20 mouse cellular contexts compared by ENCODE assay signal in the genomic region with DNA sequence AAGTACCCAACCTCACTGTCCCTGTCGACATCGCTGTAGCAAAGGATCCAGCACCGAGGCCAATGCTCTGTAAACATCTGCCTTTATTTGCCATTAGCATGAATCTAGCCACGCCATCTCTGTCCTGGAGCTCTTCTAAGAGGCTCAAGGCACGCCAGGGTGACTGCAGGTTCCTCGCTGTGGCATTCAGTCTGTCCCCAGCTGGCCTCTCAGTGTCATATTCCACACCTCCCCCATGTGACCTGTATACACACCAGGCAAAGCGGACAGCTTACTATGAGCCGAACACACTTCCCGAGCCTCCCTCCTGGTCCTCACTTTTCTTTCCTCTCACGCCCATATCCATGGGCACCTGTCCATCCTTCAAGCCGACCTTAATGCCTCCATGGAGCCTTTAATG. TPM values are rescaled to one million over a fixed set of nuclear protein-coding genes. Genes with fewer than 3 reads are reported as not detected.
DNase-seq lines count a peak whose midpoint lies in the region; ATAC-seq lines count a peak whose summit lies in the region.
"Had no signal": no experiment of that assay in that cellular context is flagged by ENCODE, and none has a peak within 500 bp of the region (broad histone marks: within the 10 kb centered on the region; RNA-seq: fewer than 3 reads in every experiment).

No protein-coding gene starts in this region.

- H3K4me2 ChIP-seq in forebrain, embryonic 14.5 days (ENCODE audit: low read length): no peak overlapping the region
- H3K4me2 ChIP-seq: forebrain, embryonic 15.5 days; heart, embryonic 12.5 days; heart, embryonic 15.5 days; hindbrain, embryonic 12.5 days; hindbrain, embryonic 15.5 days had no signal

- no peak for ATAC-seq in forebrain, embryonic 14.5 days
- ATAC-seq: activated CD4-positive, CD25-positive, alpha-beta regulatory T cell, adult 4 months; forebrain, embryonic 15.5 days had no signal

- peaks cover 64% of the 10 kb centered on the region for H3K36me3 ChIP-seq in forebrain, embryonic 10.5 days (replicated peaks)
- peaks cover 16% of the 10 kb centered on the region for H3K36me3 ChIP-seq in forebrain, embryonic 14.5 days (ENCODE audit: control insufficient read depth, insufficient read depth, low read length)
- H3K36me3 ChIP-seq: hindbrain, embryonic 15.5 days had no signal

- DNase-seq in forebrain, embryonic 10.5 days (ENCODE audit: extremely low spot score, low spot score): no peak
- no peak for DNase-seq in forebrain, embryonic 14.5 days (ENCODE audit: low spot score)
- peak; percentile 82 for DNase-seq in heart, adult 11 months
- no peak for DNase-seq in heart, postnatal 10 days
- peak; percentile 50 to 71 for DNase-seq in gastrocnemius, adult 8-10 months (ENCODE audit: low spot score in 2 of 2)
- DNase-seq in skeletal muscle tissue, adult 2 months (ENCODE audit: low read depth, low spot score): peak; percentile 87
- DNase-seq in adrenal gland, adult 8-10 months: no peak
- DNase-seq: adrenal gland, postnatal 10 days; adrenal gland, postnatal 36 days; cerebellum, adult 18-20 months; cerebellum, adult 9-10 months; cerebellum, postnatal 14 days; heart, postnatal 14 days; kidney, adult 11 months had no signal

- WGBS in forebrain, embryonic 10.5 days: 85% methylated on average over 11 of the region's 11 CpGs
- 84% methylated on average over 11 of the region's 11 CpGs for WGBS in forebrain, embryonic 14.5 days

- no peaks in the 10 kb centered on the region for H3K27me3 ChIP-seq in forebrain, embryonic 10.5 days (ENCODE audit: poor library complexity, severe bottlenecking)
- H3K27me3 ChIP-seq in forebrain, embryonic 14.5 days (replicated peaks; ENCODE audit: control insufficient read depth, insufficient read depth, low read length): no peaks in the 10 kb centered on the region
- H3K27me3 ChIP-seq: forebrain, embryonic 15.5 days; heart, embryonic 12.5 days; heart, embryonic 15.5 days; hindbrain, embryonic 12.5 days; hindbrain, embryonic 15.5 days had no signal

- no peaks in the 10 kb centered on the region for H3K9me3 ChIP-seq in forebrain, embryonic 10.5 days
- H3K9me3 ChIP-seq in forebrain, embryonic 14.5 days (replicated peaks; ENCODE audit: control insufficient read depth, low read length): no peaks in the 10 kb centered on the region
- H3K9me3 ChIP-seq: forebrain, embryonic 15.5 days; heart, embryonic 12.5 days; heart, embryonic 15.5 days; hindbrain, embryonic 12.5 days; hindbrain, embryonic 15.5 days had no signal

- H3K4me3 ChIP-seq in forebrain, embryonic 10.5 days: 0 out of 2 replicates have a peak overlapping the region, but pooled peaks have one; percentile 5
- H3K4me3 ChIP-seq in forebrain, embryonic 14.5 days (ENCODE audit: low read depth, low read length): no peak overlapping the region
- H3K4me3 ChIP-seq: forebrain, embryonic 15.5 days; heart, embryonic 12.5 days; heart, embryonic 15.5 days; hindbrain, embryonic 12.5 days; hindbrain, embryonic 15.5 days had no signal

- intact Hi-C loops in heart, postnatal 10 days (cut with DNase I): loop anchor here (5.0 kb wide), 3 partner anchors 37 to 407 kb away; partner anchors contain the start of gene Rtca

- H3K9ac ChIP-seq in forebrain, embryonic 14.5 days (ENCODE audit: low read length): no peak overlapping the region
- H3K9ac ChIP-seq: forebrain, embryonic 15.5 days; heart, embryonic 12.5 days; heart, embryonic 15.5 days; hindbrain, embryonic 12.5 days; hindbrain, embryonic 15.5 days had no signal

- no peak overlapping the region for H3K27ac ChIP-seq in forebrain, embryonic 10.5 days
- H3K27ac ChIP-seq in forebrain, embryonic 14.5 days (ENCODE audit: low read depth, low read length): no peak overlapping the region
- H3K27ac ChIP-seq: forebrain, embryonic 15.5 days; heart, embryonic 15.5 days; hindbrain, embryonic 12.5 days; hindbrain, embryonic 15.5 days had no signal

- peaks cover 32% of the 10 kb centered on the region for H3K4me1 ChIP-seq in forebrain, embryonic 10.5 days
- H3K4me1 ChIP-seq in forebrain, embryonic 14.5 days (ENCODE audit: control insufficient read depth, insufficient read depth, low read length): peaks cover 12% of the 10 kb centered on the region

RNA-seq across cellular contexts. Expression of gene Cdc14a, which starts 4.0 kb away (rescaled TPM):
- polyA plus RNA-seq in forebrain, embryonic 10.5 days (2016; fragmentation: Nextera tagmentation; extraction: Ambion mirVana): 19.7 and 19.8 TPM in 2 replicates
- 7.4 and 7.7 TPM in 2 replicates for polyA plus RNA-seq in forebrain, embryonic 14.5 days (2014; fragmentation: Nextera tagmentation; extraction: Ambion mirVana)
- total RNA-seq in heart, postnatal 10 days (2021): 1 to 10 TPM; 5.2 to 6.5 TPM
- 10 to 100 TPM; 14.2 to 23.0 (median 17.6) TPM for total RNA-seq in gastrocnemius, adult 8-10 months (2022)
- total RNA-seq in adrenal gland, adult 8-10 months (2022): 10 to 100 TPM in 3 of 4 experiments, 1 to 10 TPM in 1; 8.0 to 23.8 (median 16.2) TPM

Comparison
In these comparisons a context has a peak if more than half of its experiments do, and no peak if none do; other contexts are left out.
1. DNase-seq: peak in heart, adult 11 months (single experiment), gastrocnemius, adult 8-10 months (2 of 2) and skeletal muscle tissue, adult 2 months (single experiment); none in forebrain, embryonic 10.5 days (single experiment), forebrain, embryonic 14.5 days (single experiment), heart, postnatal 10 days (0 of 2) and adrenal gland, adult 8-10 months (single experiment).